Mouse (Mus musculus): ENCODE results near the gene Eif3k.

GRCm38 (mm10) chr7:29023514-29023913 lies 41.9 kb upstream of the Eif3k start:
- TF ChIP-seq CTCF (IDR thresholded peaks at IDR 0.05; ENCODE audit: extremely low read depth, insufficient read depth, low read length) (no peak), POLR2A (IDR thresholded peaks at IDR 0.05; ENCODE audit: extremely low read depth, insufficient read depth, low read length) (no peak)

Measured in cortical plate, adult 2 months (tissue).